ENCODE assay signal across 29 mouse cellular contexts in genomic region chr3:133751565-133751964, GRCm38 (mm10).
DNase-seq lines count a peak whose midpoint lies in the region; ATAC-seq and TF ChIP-seq lines count a peak whose summit lies in the region.
"Had no signal": no experiment of that assay in that cellular context is flagged by ENCODE, and none has a peak within 500 bp of the region (broad histone marks: within the 10 kb centered on the region; RNA-seq: fewer than 3 reads in every experiment).

No protein-coding gene starts in this region.

- no peaks in the 10 kb centered on the region for H3K27me3 ChIP-seq in embryonic facial prominence, embryonic 14.5 days (replicated peaks; ENCODE audit: control insufficient read depth, insufficient read depth, low read length)
- H3K27me3 ChIP-seq in embryonic facial prominence, embryonic 10.5 days (replicated peaks; ENCODE audit: low read depth, poor library complexity, severe bottlenecking) = peaks cover 8% of the 10 kb centered on the region; the same call in 1 of the 2 replicates
- no peaks in the 10 kb centered on the region for H3K27me3 ChIP-seq in heart, embryonic 13.5 days (replicated peaks)
- no peaks in the 10 kb centered on the region for H3K27me3 ChIP-seq in kidney, embryonic 14.5 days (ENCODE audit: control insufficient read depth, insufficient read depth, low read length)
- H3K27me3 ChIP-seq in lung, postnatal 0 days (replicated peaks; ENCODE audit: insufficient read depth, low read length) = no peaks in the 10 kb centered on the region
- H3K27me3 ChIP-seq: embryonic facial prominence, embryonic 12.5 days; limb, embryonic 15.5 days; liver, embryonic 13.5 days; stomach, embryonic 15.5 days had no signal

- no peaks in the 10 kb centered on the region for H3K36me3 ChIP-seq in embryonic facial prominence, embryonic 14.5 days (ENCODE audit: control insufficient read depth, insufficient read depth, low read length)
- no peaks in the 10 kb centered on the region for H3K36me3 ChIP-seq in embryonic facial prominence, embryonic 10.5 days (replicated peaks)
- no peaks in the 10 kb centered on the region for H3K36me3 ChIP-seq in heart, embryonic 13.5 days
- no peaks in the 10 kb centered on the region for H3K36me3 ChIP-seq in kidney, embryonic 14.5 days (ENCODE audit: control insufficient read depth, insufficient read depth, low read length)
- H3K36me3 ChIP-seq in lung, postnatal 0 days (ENCODE audit: insufficient read depth, low read length) = no peaks in the 10 kb centered on the region
- H3K36me3 ChIP-seq: embryonic facial prominence, embryonic 12.5 days; G1E; limb, embryonic 10.5 days; limb, embryonic 15.5 days; liver, embryonic 13.5 days; stomach, embryonic 15.5 days had no signal

- no peak for DNase-seq in embryonic facial prominence, embryonic 14.5 days (ENCODE audit: low spot score)
- DNase-seq in embryonic facial prominence, embryonic 10.5 days (ENCODE audit: low spot score) = no peak
- no peak for DNase-seq in heart, adult 9 months (ENCODE audit: low spot score in 2 of 2)
- DNase-seq in kidney, adult 8-10 months = no peak
- DNase-seq in lung, postnatal 0 days (ENCODE audit: low spot score) = no peak
- DNase-seq in lung, postnatal 36 days = no peak
- DNase-seq: adrenal gland, postnatal 14 days; cerebellum, adult 11 months; cerebellum, adult 9-10 months; cerebellum, postnatal 36 days; gastrocnemius, postnatal 25 days; heart, postnatal 36 days; kidney, adult 2 months; layer of hippocampus, postnatal 36 days; liver, embryonic 13.5 days; lung, adult 18-20 months; right cerebral cortex, postnatal 25 days; thymus, postnatal 14 days had no signal

- no peak for ATAC-seq in embryonic facial prominence, embryonic 14.5 days (ENCODE audit: low read depth)
- ATAC-seq in heart, embryonic 13.5 days (ENCODE audit: extremely low read depth, insufficient number of reproducible peaks, low FRiP score, low TSS enrichment) = no peak
- ATAC-seq in kidney, embryonic 14.5 days (ENCODE audit: low FRiP score, low TSS enrichment) = no peak
- no peak for ATAC-seq in lung, postnatal 0 days
- ATAC-seq: midbrain, embryonic 16.5 days had no signal

- TF ChIP-seq CTCF in lung, postnatal 0 days (IDR thresholded peaks at IDR 0.05) = no peak

- WGBS in embryonic facial prominence, embryonic 14.5 days = 23% methylated on average over 4 of the region's 4 CpGs
- 65% methylated on average over 4 of the region's 4 CpGs for WGBS in embryonic facial prominence, embryonic 10.5 days
- 13% methylated on average over 4 of the region's 4 CpGs for WGBS in heart, embryonic 13.5 days
- WGBS in kidney, embryonic 14.5 days = 25% methylated on average over 4 of the region's 4 CpGs
- 27% methylated on average over 4 of the region's 4 CpGs for WGBS in lung, postnatal 0 days

- H3K4me2 ChIP-seq in embryonic facial prominence, embryonic 14.5 days (ENCODE audit: low read depth, low read length) = 0 out of 2 replicates have a peak overlapping the region, but pooled peaks have one; percentile 7
- H3K4me2 ChIP-seq in heart, embryonic 13.5 days = peak overlapping the region; percentile 42
- H3K4me2 ChIP-seq in kidney, embryonic 14.5 days (replicated peaks; ENCODE audit: low read depth, low read length) = no peak overlapping the region; the same call in 1 of the 2 replicates
- 0 out of 2 replicates have a peak overlapping the region, but pooled peaks have one; percentile 12 for H3K4me2 ChIP-seq in lung, postnatal 0 days (replicated peaks; ENCODE audit: low read depth, low read length)
- H3K4me2 ChIP-seq: embryonic facial prominence, embryonic 12.5 days; hindbrain, embryonic 14.5 days; limb, embryonic 15.5 days; liver, embryonic 13.5 days; midbrain, embryonic 11.5 days; stomach, embryonic 15.5 days had no signal

- no peaks in the 10 kb centered on the region for H3K9me3 ChIP-seq in embryonic facial prominence, embryonic 14.5 days (ENCODE audit: control insufficient read depth, low read length)
- no peaks in the 10 kb centered on the region for H3K9me3 ChIP-seq in embryonic facial prominence, embryonic 10.5 days
- no peaks in the 10 kb centered on the region for H3K9me3 ChIP-seq in heart, embryonic 13.5 days
- no peaks in the 10 kb centered on the region for H3K9me3 ChIP-seq in kidney, embryonic 14.5 days (ENCODE audit: control insufficient read depth, low read length)
- no peaks in the 10 kb centered on the region for H3K9me3 ChIP-seq in lung, postnatal 0 days (ENCODE audit: low read length)
- H3K9me3 ChIP-seq: embryonic facial prominence, embryonic 12.5 days; G1E; limb, embryonic 10.5 days; limb, embryonic 15.5 days; liver, embryonic 13.5 days; stomach, embryonic 15.5 days had no signal

- H3K27ac ChIP-seq in embryonic facial prominence, embryonic 14.5 days (replicated peaks; ENCODE audit: low read depth, low read length) = no peak overlapping the region
- no peak overlapping the region for H3K27ac ChIP-seq in embryonic facial prominence, embryonic 10.5 days (replicated peaks)
- H3K27ac ChIP-seq in heart, embryonic 13.5 days (replicated peaks) = no peak overlapping the region
- H3K27ac ChIP-seq in kidney, embryonic 14.5 days (ENCODE audit: low read depth, low read length) = peak overlapping the region; percentile 69
- no peak overlapping the region for H3K27ac ChIP-seq in lung, postnatal 0 days (ENCODE audit: low read length)
- H3K27ac ChIP-seq: embryonic facial prominence, embryonic 12.5 days; hindbrain, embryonic 14.5 days; limb, embryonic 10.5 days; limb, embryonic 15.5 days; liver, embryonic 13.5 days; stomach, embryonic 15.5 days had no signal

- no peak for TF ChIP-seq EP300 in lung, postnatal 0 days (IDR thresholded peaks at IDR 0.05)

- no peak overlapping the region for H3K4me3 ChIP-seq in embryonic facial prominence, embryonic 14.5 days (ENCODE audit: low read depth, low read length)
- H3K4me3 ChIP-seq in embryonic facial prominence, embryonic 10.5 days = no peak overlapping the region
- no peak overlapping the region for H3K4me3 ChIP-seq in heart, embryonic 13.5 days
- no peak overlapping the region for H3K4me3 ChIP-seq in kidney, embryonic 14.5 days (ENCODE audit: low read length)
- no peak overlapping the region for H3K4me3 ChIP-seq in lung, postnatal 0 days (ENCODE audit: low read depth, low read length)
- H3K4me3 ChIP-seq: embryonic facial prominence, embryonic 12.5 days; erythroblast, embryonic 14.5 days; limb, embryonic 10.5 days; limb, embryonic 15.5 days; liver, embryonic 13.5 days; stomach, embryonic 15.5 days had no signal

- H3K4me1 ChIP-seq in embryonic facial prominence, embryonic 14.5 days (ENCODE audit: control insufficient read depth, insufficient read depth, low read length) = peaks cover 14% of the 10 kb centered on the region
- peaks cover 19% of the 10 kb centered on the region for H3K4me1 ChIP-seq in embryonic facial prominence, embryonic 10.5 days
- peaks cover 26% of the 10 kb centered on the region for H3K4me1 ChIP-seq in heart, embryonic 13.5 days
- H3K4me1 ChIP-seq in kidney, embryonic 14.5 days (ENCODE audit: control insufficient read depth, insufficient read depth, low read length) = peaks cover 27% of the 10 kb centered on the region
- peaks cover 20% of the 10 kb centered on the region; the same call in 1 of the 2 replicates for H3K4me1 ChIP-seq in lung, postnatal 0 days (ENCODE audit: insufficient read depth, low read depth, low read length)

- H3K9ac ChIP-seq in embryonic facial prominence, embryonic 14.5 days (ENCODE audit: low read depth, low read length) = no peak overlapping the region
- no peak overlapping the region for H3K9ac ChIP-seq in heart, embryonic 13.5 days
- no peak overlapping the region for H3K9ac ChIP-seq in kidney, embryonic 14.5 days (ENCODE audit: low read depth, low read length)
- H3K9ac ChIP-seq in lung, postnatal 0 days (replicated peaks; ENCODE audit: low read depth) = no peak overlapping the region
- H3K9ac ChIP-seq: embryonic facial prominence, embryonic 12.5 days; hindbrain, embryonic 14.5 days; limb, embryonic 15.5 days; liver, embryonic 13.5 days; stomach, embryonic 15.5 days had no signal
